Mouse (Mus musculus) thymus, adult 2 months (tissue): ENCODE results near the gene Olfr957. TPM values are rescaled to one million over a fixed set of nuclear protein-coding genes. Genes with fewer than 3 reads are reported as not detected.

Experiments
- DNase-seq: peaks from one replicate; pipeline ENCODE4 v3.0.0; 2021
- H3K27ac ChIP-seq: fragments of 200-500 bp; 2 replicates; pipeline ENCODE4 v1.5.1; 2012; ENCODE audit warnings: low read length, control low read depth; ENCODE audit not compliant: control insufficient read depth, insufficient read depth
- H3K27me3 ChIP-seq: fragments of 200-500 bp; 2 replicates; pipeline ENCODE4 v1.6.1; 2012; ENCODE audit warnings: mild to moderate bottlenecking, low read length, moderate library complexity, mixed read lengths; ENCODE audit not compliant: control insufficient read depth, insufficient read depth
- H3K36me3 ChIP-seq: fragments of 200-500 bp; 2 replicates; pipeline ENCODE4 v1.6.1; 2012; ENCODE audit warnings: mild to moderate bottlenecking, low read length, moderate library complexity; ENCODE audit not compliant: control insufficient read depth, insufficient read depth
- H3K4me1 ChIP-seq: fragments of 200-500 bp; replicated peaks from 2 replicates; pipeline ENCODE4 v1.6.1; 2012; ENCODE audit warnings: low read length; ENCODE audit not compliant: control insufficient read depth, insufficient read depth
- H3K4me3 ChIP-seq: fragments of 200-500 bp; 2 replicates; pipeline ENCODE4 v1.5.1; 2012; ENCODE audit warnings: mild to moderate bottlenecking, low read length, control low read depth, moderate library complexity; ENCODE audit not compliant: control insufficient read depth, insufficient read depth
- CTCF ChIP-seq: fragments of 200-500 bp; IDR thresholded peaks from 2 replicates; pipeline ENCODE4 v1.5.1; 2012; ENCODE audit warnings: mild to moderate bottlenecking, control low read depth, low read length, moderate library complexity, borderline replicate concordance; ENCODE audit not compliant: control insufficient read depth, poor library complexity, insufficient read depth; ENCODE audit errors: extremely low read depth
- POLR2A ChIP-seq: fragments of 200-500 bp; IDR thresholded peaks from 2 replicates; pipeline ENCODE4 v1.6.1; 2012; ENCODE audit warnings: mild to moderate bottlenecking, low read length, control low read depth, moderate library complexity; ENCODE audit not compliant: control insufficient read depth, poor library complexity, insufficient read depth; ENCODE audit errors: extremely low read depth
- WGBS: fragments of 180-500 bp; shearing (Covaris S2); methylation state at CpG from one replicate; pipeline ENCODE4 v1.1.7; 2018; 5-methylcytosine and 5-hydroxymethylcytosine counted together
- polyA plus RNA-seq: library from polyadenylated mRNA; depleted of rRNA; stranded (reverse); fragments of >200 nt; gene quantifications from 2 replicates; pipeline ENCODE4 v1.2.3, GENCODE M21; 2012; rRNA removed

The Olfr957 gene
- polyA plus RNA-seq, 1 experiment, result not detected

- no peaks in the 10 kb centered on the region for H3K4me1 ChIP-seq
- no peak overlapping the region for H3K27ac ChIP-seq
- H3K36me3 ChIP-seq, result no peaks in the 10 kb centered on the region
- H3K27me3 ChIP-seq, result no peaks in the 10 kb centered on the region
- no peak for TF ChIP-seq CTCF
- TF ChIP-seq POLR2A, result no peak
- DNase-seq, result no peak
- no peak overlapping the region for H3K4me3 ChIP-seq
These were observed 3.0 kb upstream of the Olfr957 start for GRCm38 (mm10) chr9:39518595-39518994.

- no peak for DNase-seq
- Histone ChIP-seq H3K36me3 (no peaks in the 10 kb centered on the region), H3K27me3 (no peaks in the 10 kb centered on the region), H3K27ac (no peak overlapping the region), H3K4me1 (no peaks in the 10 kb centered on the region), H3K4me3 (no peak overlapping the region)
- no peak for TF ChIP-seq CTCF
- TF ChIP-seq POLR2A, result no peak
- WGBS, result 89% methylated on average over 9 of the region's 9 CpGs
These were observed 6.2 kb downstream of the Olfr957 start for GRCm38 (mm10) chr9:39509412-39509811.

GRCm38 (mm10) chr9:39508998-39509397, 6.6 kb downstream of the Olfr957 start:
- 14% methylated on average over 6 of the region's 6 CpGs for WGBS
- peak; percentile 1 for DNase-seq

GRCm38 (mm10) chr9:39493895-39494294, 21.7 kb downstream of the Olfr957 start, which contains the start of gene Olfr44:
Gene Olfr44, minus strand, starts transcription at chr9:39493995.
- H3K27ac ChIP-seq, result no peak within 1 kb of the TSS
- no peak within 1 kb of the TSS for H3K4me3 ChIP-seq
- no peaks in the 10 kb centered on the region for H3K36me3 ChIP-seq
- TF ChIP-seq CTCF, result no peak
- no peak for TF ChIP-seq POLR2A
- H3K4me1 ChIP-seq, result no peaks in the 10 kb centered on the region
- no peaks in the 10 kb centered on the region for H3K27me3 ChIP-seq
- WGBS, result 98% methylated on average over 2 of the region's 2 CpGs
- no peak for DNase-seq

More at GRCm38 (mm10) chr9:39508998-39509397, 6.6 kb downstream of the Olfr957 start:
- Histone ChIP-seq H3K27me3 (no peaks in the 10 kb centered on the region), H3K27ac (no peak overlapping the region), H3K4me3 (no peak overlapping the region), H3K4me1 (no peaks in the 10 kb centered on the region), H3K36me3 (no peaks in the 10 kb centered on the region)
- TF ChIP-seq POLR2A (no peak), CTCF (no peak)

GRCm38 (mm10) chr9:39471844-39472243, 43.8 kb downstream of the Olfr957 start, which contains the start of gene Olfr955:
Gene Olfr955, minus strand, starts transcription at chr9:39471944.
- no peak for DNase-seq
- H3K27me3 ChIP-seq, result no peaks in the 10 kb centered on the region
- no peaks in the 10 kb centered on the region for H3K4me1 ChIP-seq
- H3K36me3 ChIP-seq, result no peaks in the 10 kb centered on the region
- H3K4me3 ChIP-seq, result no peak within 1 kb of the TSS
- WGBS, result 43% methylated on average over 1 of the region's 1 CpGs
- TF ChIP-seq CTCF (no peak), POLR2A (no peak)
- no peak within 1 kb of the TSS for H3K27ac ChIP-seq

Other genes starting within 250 kb of the Olfr957 start
- gene Olfr945, start 239.0 kb downstream of the Olfr957 start, polyA plus RNA-seq, result not detected in 2 replicates
- not detected in 2 replicates for gene Olfr948, start 189.8 kb downstream of the Olfr957 start, polyA plus RNA-seq
- gene Olfr951, start 128.4 kb downstream of the Olfr957 start, polyA plus RNA-seq, result not detected in 2 replicates
- gene Olfr952, start 88.7 kb downstream of the Olfr957 start, polyA plus RNA-seq, result not detected in 2 replicates
- gene Olfr954, start 59.1 kb downstream of the Olfr957 start, polyA plus RNA-seq, result not detected in 2 replicates
- not detected in 2 replicates for gene Olfr955, start 43.9 kb downstream of the Olfr957 start, polyA plus RNA-seq
- not detected in 2 replicates for gene Olfr44, start 21.8 kb downstream of the Olfr957 start, polyA plus RNA-seq
- not detected in 2 replicates for gene Olfr958, start 38.2 kb upstream of the Olfr957 start, polyA plus RNA-seq
- not detected in 2 replicates for gene Olfr959, start 59.8 kb upstream of the Olfr957 start, polyA plus RNA-seq
- gene AW551984, start 88.6 kb upstream of the Olfr957 start, polyA plus RNA-seq, result 0.63 and 1.1 TPM in 2 replicates
- gene Olfr148, start 94.8 kb upstream of the Olfr957 start, polyA plus RNA-seq, result not detected in 2 replicates
- not detected in 2 replicates for gene Olfr960, start 105.6 kb upstream of the Olfr957 start, polyA plus RNA-seq
- gene Olfr961, start 129.3 kb upstream of the Olfr957 start, polyA plus RNA-seq, result not detected in 2 replicates
- not detected in 2 replicates for gene Olfr963, start 151.4 kb upstream of the Olfr957 start, polyA plus RNA-seq
- not detected in 2 replicates for gene Olfr149, start 191.3 kb upstream of the Olfr957 start, polyA plus RNA-seq
- not detected in 2 replicates for gene Olfr965, start 195.5 kb upstream of the Olfr957 start, polyA plus RNA-seq
- gene Olfr150, start 215.2 kb upstream of the Olfr957 start, polyA plus RNA-seq, result not detected in 2 replicates
- gene Olfr967, start 230.4 kb upstream of the Olfr957 start, polyA plus RNA-seq, result not detected in 2 replicates